Mouse (Mus musculus): ENCODE data around the gene 2700097O09Rik.

DNA sequence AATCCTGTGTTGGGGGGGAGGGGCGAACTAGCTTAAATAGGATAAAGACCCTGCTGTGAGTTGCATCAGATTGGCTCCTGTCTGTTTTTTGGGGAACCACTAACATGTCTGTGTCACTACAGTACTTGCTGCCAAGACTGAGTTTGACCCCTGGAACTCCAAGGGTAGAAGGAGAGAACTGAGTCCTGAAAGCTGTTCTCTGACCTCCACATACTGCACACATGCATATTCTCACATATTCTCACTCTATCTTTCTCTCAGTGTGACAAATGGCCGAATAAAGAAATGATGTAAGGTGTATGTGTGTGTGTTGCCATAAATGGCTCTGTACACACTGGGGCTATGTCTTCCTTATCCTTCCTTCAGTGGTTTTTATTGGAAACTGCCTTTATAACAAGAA is 56.6 kb downstream of the 2700097O09Rik start:
- TF ChIP-seq CTCF (IDR thresholded peaks at IDR 0.05; ENCODE audit: extremely low read depth, insufficient read depth, low read length) (no peak), POLR2A (IDR thresholded peaks at IDR 0.05; ENCODE audit: extremely low read depth, insufficient read depth, low read length) (no peak)

All from cortical plate, adult 2 months (tissue).